In the genomic region with DNA sequence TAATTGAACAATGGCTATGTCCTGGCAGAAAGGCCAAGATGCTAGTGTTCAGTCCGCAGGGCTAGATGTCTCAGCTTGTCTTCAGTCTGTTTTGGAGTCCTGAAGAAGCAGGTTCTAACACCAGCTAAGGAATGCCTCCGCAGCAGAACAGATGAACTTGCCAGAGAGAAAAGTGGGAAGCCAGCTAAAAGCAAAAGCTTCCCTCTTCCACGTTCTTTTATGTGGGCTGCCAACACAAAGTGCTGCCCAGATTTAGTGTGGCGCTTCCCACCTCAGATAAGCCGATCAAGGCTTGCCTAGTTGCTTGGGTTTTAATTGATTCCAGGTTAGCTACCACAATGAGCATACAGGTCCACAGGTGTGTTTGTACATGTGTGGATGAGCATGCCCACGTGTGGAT, we compare ENCODE assay signal across 16 mouse cellular contexts.
"Had no signal": no experiment of that assay in that cellular context is flagged by ENCODE, and none has a peak within 500 bp of the region (broad histone marks: within the 10 kb centered on the region; RNA-seq: fewer than 3 reads in every experiment).

No protein-coding gene starts in this region.

- H3K4me1 ChIP-seq: kidney, embryonic 15.5 days; limb, embryonic 15.5 days; midbrain, embryonic 15.5 days; neural tube, embryonic 12.5 days had no signal

- H3K4me2 ChIP-seq: kidney, embryonic 15.5 days; limb, embryonic 15.5 days; liver, embryonic 12.5 days; lung, embryonic 14.5 days; midbrain, embryonic 15.5 days; neural tube, embryonic 12.5 days had no signal

- H3K36me3 ChIP-seq: kidney, embryonic 15.5 days; limb, embryonic 15.5 days; liver, embryonic 12.5 days; midbrain, embryonic 10.5 days; midbrain, embryonic 15.5 days; neural tube, embryonic 12.5 days had no signal

- H3K27ac ChIP-seq: kidney, embryonic 15.5 days; left cerebral cortex, adult 2 months; limb, embryonic 15.5 days; liver, embryonic 12.5 days; midbrain, embryonic 10.5 days; midbrain, embryonic 15.5 days; neural tube, embryonic 12.5 days; stomach, postnatal 0 days had no signal

- H3K4me3 ChIP-seq: kidney, embryonic 15.5 days; left cerebral cortex, adult 2 months; limb, embryonic 15.5 days; liver, embryonic 12.5 days; midbrain, embryonic 10.5 days; midbrain, embryonic 15.5 days; neural tube, embryonic 12.5 days had no signal

- H3K27me3 ChIP-seq: limb, embryonic 15.5 days; liver, embryonic 12.5 days; midbrain, embryonic 15.5 days; neural tube, embryonic 12.5 days had no signal

- H3K9me3 ChIP-seq: kidney, embryonic 15.5 days; limb, embryonic 15.5 days; liver, embryonic 12.5 days; midbrain, embryonic 10.5 days; midbrain, embryonic 15.5 days; neural tube, embryonic 12.5 days had no signal

- H3K9ac ChIP-seq: kidney, embryonic 15.5 days; limb, embryonic 15.5 days; liver, embryonic 12.5 days; lung, embryonic 14.5 days; midbrain, embryonic 15.5 days; neural tube, embryonic 12.5 days had no signal

- ATAC-seq: intestine, embryonic 16.5 days; liver, embryonic 12.5 days; midbrain, embryonic 15.5 days had no signal

- DNase-seq: kidney, adult 2 months; kidney, postnatal 14 days; lung, embryonic 14.5 days; lung, postnatal 10 days; lung, postnatal 4 days; thymus, adult 18-20 months; thymus, postnatal 14 days had no signal
